Mouse (Mus musculus) stomach, postnatal 0 days (tissue): Measurements from ENCODE around the gene Cd164l2.

Source experiments
- CTCF ChIP-seq: IDR thresholded peaks from 2 replicates; pipeline ENCODE4 v1.5.1; 2016; ENCODE audit warnings: antibody characterized with exemption, low read depth, mild to moderate bottlenecking, moderate library complexity
- EP300 ChIP-seq: optimal IDR thresholded peaks from 2 replicates; pipeline ENCODE3; 2016; ENCODE audit warnings: antibody characterized with exemption

- TF ChIP-seq CTCF (no peak), EP300 (no peak)
These were observed 57.0 kb downstream of the Cd164l2 start for GRCm38 (mm10) chr4:133268931-133269330.
